Mouse (Mus musculus): Measurements from ENCODE around the gene Kif21b. TPM values are rescaled to one million over a fixed set of nuclear protein-coding genes. Genes with fewer than 3 reads are reported as not detected.

Gene Kif21b
- polyA plus RNA-seq, 1 experiment from 2014 or later, result 49.4 TPM

DNA sequence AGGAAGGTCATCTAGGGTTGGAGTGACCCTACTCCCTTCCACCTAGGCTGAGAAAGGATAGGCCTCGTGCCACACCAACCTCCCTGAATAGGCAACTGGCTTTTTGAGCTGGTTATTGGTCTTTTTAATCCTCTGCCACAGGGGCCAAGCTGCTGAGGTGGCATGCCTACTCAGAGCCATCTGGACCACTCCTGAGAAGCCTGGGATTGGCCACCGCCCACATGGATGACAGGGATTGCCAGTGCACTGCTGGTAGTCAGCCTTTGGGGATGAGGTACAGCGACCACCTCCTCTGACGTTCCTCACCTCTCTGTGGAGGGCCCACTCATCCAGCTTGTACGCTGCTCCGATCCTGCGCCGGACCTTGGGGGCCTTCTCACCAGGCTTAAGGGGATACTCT, 94.7 kb downstream of the Kif21b start:
- no peak for DNase-seq (ENCODE audit: low spot score)
- no peak overlapping the region for H3K4me2 ChIP-seq (replicated peaks)
- no peaks in the 10 kb centered on the region for H3K36me3 ChIP-seq (replicated peaks; ENCODE audit: control insufficient read depth, insufficient read depth)
- no peak overlapping the region for H3K4me3 ChIP-seq (replicated peaks; ENCODE audit: low read length)
- peaks cover 28% of the 10 kb centered on the region for H3K4me1 ChIP-seq (replicated peaks; ENCODE audit: control insufficient read depth, insufficient read depth, low read length)
- ATAC-seq (ENCODE audit: low FRiP score), result no peak
- H3K27ac ChIP-seq, result no peak overlapping the region
- H3K9ac ChIP-seq, result no peak overlapping the region
- no peaks in the 10 kb centered on the region for H3K9me3 ChIP-seq (ENCODE audit: control insufficient read depth, low read length)
- H3K27me3 ChIP-seq (ENCODE audit: control insufficient read depth, insufficient read depth, low read length), result no peaks in the 10 kb centered on the region
- WGBS, result 96% methylated on average over 8 of the region's 8 CpGs

DNA sequence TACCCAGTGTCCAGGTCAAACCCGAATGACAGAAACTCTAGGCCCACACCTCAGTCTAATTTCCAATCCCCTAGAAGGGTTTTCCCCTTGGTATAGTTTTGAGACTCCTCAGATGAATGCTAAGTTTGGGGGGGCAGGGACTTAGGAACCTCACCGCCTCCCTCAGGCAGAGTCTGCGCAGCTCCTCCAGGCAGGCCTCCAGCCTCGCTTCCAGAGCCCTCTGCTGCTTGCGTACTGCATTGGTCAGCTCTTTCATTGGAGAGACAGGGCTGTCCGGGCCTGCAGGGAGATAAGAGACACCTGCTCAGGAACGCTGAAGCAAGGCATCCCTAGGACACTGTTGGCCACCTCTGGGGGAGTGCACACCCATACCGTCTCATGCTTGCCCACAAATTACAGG, 95.4 kb downstream of the Kif21b start:
- Histone ChIP-seq H3K36me3 (replicated peaks; ENCODE audit: control insufficient read depth, insufficient read depth) (no peaks in the 10 kb centered on the region), H3K4me3 (replicated peaks; ENCODE audit: low read length) (no peak overlapping the region), H3K4me2 (replicated peaks) (no peak overlapping the region), H3K9me3 (ENCODE audit: control insufficient read depth, low read length) (no peaks in the 10 kb centered on the region), H3K27me3 (ENCODE audit: control insufficient read depth, insufficient read depth, low read length) (no peaks in the 10 kb centered on the region), H3K4me1 (replicated peaks; ENCODE audit: control insufficient read depth, insufficient read depth, low read length) (peaks cover 36% of the 10 kb centered on the region), H3K27ac (no peak overlapping the region), H3K9ac (no peak overlapping the region)
- DNase-seq (ENCODE audit: low spot score) (no peak), ATAC-seq (ENCODE audit: low FRiP score) (no peak)
- 96% methylated on average over 8 of the region's 8 CpGs for WGBS

Other genes starting within 250 kb of the Kif21b start
- not detected in 2 replicates for gene Pkp1, start 212.2 kb upstream of the Kif21b start, polyA plus RNA-seq (2014; fragmentation: Nextera tagmentation; extraction: Ambion mirVana)
- gene Igfn1, start 125.0 kb upstream of the Kif21b start, polyA plus RNA-seq (2014; fragmentation: Nextera tagmentation; extraction: Ambion mirVana), result not detected in 2 replicates
- 98.2 and 116 TPM in 2 replicates for gene Tmem9, start 123.2 kb upstream of the Kif21b start, polyA plus RNA-seq (2014; fragmentation: Nextera tagmentation; extraction: Ambion mirVana)
- not detected in 2 replicates for gene Ascl5, start 80.6 kb upstream of the Kif21b start, polyA plus RNA-seq (2014; fragmentation: Nextera tagmentation; extraction: Ambion mirVana)
- gene Cacna1s, start 78.6 kb upstream of the Kif21b start, polyA plus RNA-seq (2014; fragmentation: Nextera tagmentation; extraction: Ambion mirVana), result 0.13 and 0.17 TPM in 2 replicates
- not detected in 2 replicates for gene Mroh3, start 81.4 kb downstream of the Kif21b start, polyA plus RNA-seq (2014; fragmentation: Nextera tagmentation; extraction: Ambion mirVana)
- gene Inava, start 102.9 kb downstream of the Kif21b start, polyA plus RNA-seq (2014; fragmentation: Nextera tagmentation; extraction: Ambion mirVana), result 2.6 and 2.8 TPM in 2 replicates
- 1.2 and 2.3 TPM in 2 replicates for gene Gpr25, start 129.5 kb downstream of the Kif21b start, polyA plus RNA-seq (2014; fragmentation: Nextera tagmentation; extraction: Ambion mirVana)
- gene Camsap2, start 214.7 kb downstream of the Kif21b start, polyA plus RNA-seq (2014; fragmentation: Nextera tagmentation; extraction: Ambion mirVana), result 59.5 and 62.9 TPM in 2 replicates